8 mouse cellular contexts compared by ENCODE assay signal in the genomic region with DNA sequence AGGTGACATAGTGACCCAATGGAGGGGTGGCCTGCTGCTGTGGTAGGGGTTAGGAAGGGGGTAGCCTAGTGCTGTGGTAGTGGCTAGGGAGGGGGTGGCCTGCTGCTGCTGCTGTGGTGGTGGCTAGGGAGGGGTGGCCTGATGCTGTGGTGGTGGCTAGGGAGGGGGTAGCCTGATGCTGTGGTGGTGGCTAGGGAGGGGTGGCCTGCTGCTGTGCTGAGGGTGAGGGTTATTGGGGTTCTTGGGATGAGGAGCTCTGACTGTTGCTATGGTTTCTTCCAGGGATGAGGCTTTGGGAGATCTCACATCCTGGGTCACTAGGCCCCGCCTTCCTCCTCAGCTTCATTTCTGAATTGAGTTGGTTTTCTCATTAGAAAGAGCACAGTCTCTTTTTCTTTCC. TPM values are rescaled to one million over a fixed set of nuclear protein-coding genes. Genes with fewer than 3 reads are reported as not detected.
A peak's percentile ranks its signal among the peaks of the same experiment; 100 is the strongest.
DNase-seq lines count a peak whose midpoint lies in the region; ATAC-seq lines count a peak whose summit lies in the region.

No protein-coding gene starts in this region.

- H3K9me3 ChIP-seq in neural tube, embryonic 11.5 days (ENCODE audit: control insufficient read depth, low read length): no peaks in the 10 kb centered on the region

- H3K4me3 ChIP-seq in neural tube, embryonic 11.5 days (ENCODE audit: low read depth, low read length): no peak overlapping the region
- H3K4me3 ChIP-seq in macrophage (ENCODE audit: inconsistent target): no peak overlapping the region

- no peak overlapping the region for H3K27ac ChIP-seq in neural tube, embryonic 11.5 days (ENCODE audit: low read depth, low read length)
- H3K27ac ChIP-seq in macrophage: peak overlapping the region; percentile 100; the same call in 1 of the 2 replicates

- H3K79me2 ChIP-seq in macrophage (ENCODE audit: inconsistent target): peaks cover 100% of the 10 kb centered on the region

- ATAC-seq in CD4-positive, CD25-positive, alpha-beta regulatory T cell, adult 4 months: no peak
- peak; percentile 85 for ATAC-seq in neural tube, embryonic 11.5 days (ENCODE audit: insufficient read depth, low FRiP score, low TSS enrichment)

- 89% methylated on average over 1 of the region's 1 CpGs for WGBS in neural tube, embryonic 11.5 days
- no CpG with 5 or more reads among the region's 1 CpGs for WGBS in macrophage (ENCODE audit: missing documents)

- no peaks in the 10 kb centered on the region for H3K36me3 ChIP-seq in neural tube, embryonic 11.5 days (ENCODE audit: control insufficient read depth, insufficient read depth, low read length)
- H3K36me3 ChIP-seq in macrophage (ENCODE audit: inconsistent target): peaks cover 75% of the 10 kb centered on the region

- no peak overlapping the region for H3K4me2 ChIP-seq in neural tube, embryonic 11.5 days (ENCODE audit: low read depth)

- H3K27me3 ChIP-seq in neural tube, embryonic 11.5 days (ENCODE audit: control insufficient read depth, insufficient read depth, low read length): no peaks in the 10 kb centered on the region

- H3K9ac ChIP-seq in neural tube, embryonic 11.5 days (ENCODE audit: low read length): no peak overlapping the region

- peaks cover 2% of the 10 kb centered on the region; the same call in 1 of the 2 replicates for H3K4me1 ChIP-seq in neural tube, embryonic 11.5 days (ENCODE audit: control insufficient read depth, insufficient read depth, low read length)

- DNase-seq in CD4-positive, CD25-positive, alpha-beta regulatory T cell, adult 2 months (ENCODE audit: low read depth, low spot score): peak; percentile 15
- DNase-seq in neural tube, embryonic 11.5 days (ENCODE audit: low spot score): no peak
- no peak for DNase-seq in neural tube, embryonic 10.5 days (ENCODE audit: extremely low spot score, low spot score)
- DNase-seq in testis, postnatal 14 days (ENCODE audit: low spot score): no peak
- no peak for DNase-seq in embryo, embryonic 11 days
- DNase-seq in ovary, postnatal 36 days (ENCODE audit: low spot score): no peak

RNA-seq across cellular contexts. Expression of a gene that starts 10.9 kb away (rescaled TPM):
- polyA plus RNA-seq in CD4-positive, CD25-positive, alpha-beta regulatory T cell, adult 4 months (2017; shearing (Covaris generic)): under 1 TPM; 0.22 to 0.86 TPM
- polyA plus RNA-seq in neural tube, embryonic 11.5 days (2014; fragmentation: Nextera tagmentation; extraction: Ambion mirVana): 18.9 TPM in 2 replicates
- 1,000 to 10,000 TPM in 25 of 26 experiments, 100 to 1,000 TPM in 1; 486 to 5,251 (median 2,764) TPM for total RNA-seq in macrophage (2018; cell fraction: chromatin; rRNA removed)
- total RNA-seq in macrophage (2018; cell fraction: cytosol; rRNA removed): 1,000 to 10,000 TPM; 1,654 to 2,625 (median 2,091) TPM
- total RNA-seq in macrophage (2018; cell fraction: nucleus; rRNA removed): 1,000 to 10,000 TPM in 25 of 26 experiments, 100 to 1,000 TPM in 1; 968 to 4,930 (median 3,847) TPM
- polyA plus RNA-seq in macrophage (2018): 1,368 to 2,259 TPM (median 1,677 TPM) in 3 replicates

Comparison
In these comparisons a context has a peak if more than half of its experiments do, and no peak if none do; other contexts are left out.
1. RNA of a gene that starts 10.9 kb away (polyA plus RNA-seq): 1,368 to 2,259 TPM in macrophage; 18.9 TPM in neural tube, embryonic 11.5 days and 0.22 to 0.86 TPM in CD4-positive, CD25-positive, alpha-beta regulatory T cell, adult 4 months; every median in the first group is over 10 times any median in the second.